Mouse (Mus musculus) megakaryocyte, embryonic 14.5 days (primary cell): Measurements from ENCODE around the gene Fam19a3. TPM values are rescaled to one million over a fixed set of nuclear protein-coding genes. Genes with fewer than 3 reads are reported as not detected.

Experiments used
- H3K27me3 ChIP-seq: replicated peaks from 2 replicates; pipeline ENCODE3; 2012; ENCODE audit warnings: inconsistent platforms
- H3K36me3 ChIP-seq: replicated peaks from 2 replicates; pipeline ENCODE3; 2012; ENCODE audit warnings: low read length, inconsistent platforms, mixed read lengths
- H3K4me1 ChIP-seq: 2 replicates; pipeline ENCODE4 v1.6.1; 2012; ENCODE audit warnings: inconsistent platforms
- H3K4me3 ChIP-seq: replicated peaks from 2 replicates; pipeline ENCODE3; 2012; ENCODE audit warnings: moderate library complexity, mild to moderate bottlenecking, inconsistent platforms
- H3K9me3 ChIP-seq: 2 replicates; pipeline ENCODE4 v1.6.1; 2012; ENCODE audit warnings: inconsistent platforms
- FLI1 ChIP-seq: IDR thresholded peaks from 2 replicates; pipeline ENCODE4 v1.6.1; 2012; ENCODE audit warnings: low read length, inconsistent platforms, mixed read lengths
- GATA1 ChIP-seq: IDR thresholded peaks from 3 replicates; pipeline ENCODE4 v1.6.1; 2012; ENCODE audit warnings: mixed read lengths, low read length, inconsistent platforms, borderline replicate concordance
- polyA plus RNA-seq: library from polyadenylated mRNA; stranded (reverse); fragments of >175 nt; gene quantifications from 2 replicates; pipeline ENCODE4 v1.2.3, GENCODE M21; 2012; ENCODE audit warnings: low replicate concordance; ENCODE audit not compliant: insufficient read depth

Gene Fam19a3
- polyA plus RNA-seq, 1 experiment = not detected

GRCm38 (mm10) chr3:104732907-104733306 is 48.7 kb downstream of the Fam19a3 start:
- Histone ChIP-seq H3K4me3 (no peak overlapping the region), H3K36me3 (no peaks in the 10 kb centered on the region), H3K27me3 (peaks cover 27% of the 10 kb centered on the region), H3K4me1 (0 out of 2 replicates have a peak, but pooled peaks cover 2% of the 10 kb centered on the region), H3K9me3 (no peaks in the 10 kb centered on the region)
- no peak for TF ChIP-seq FLI1
- TF ChIP-seq GATA1 = no peak

- Histone ChIP-seq H3K9me3 (peaks cover 21% of the 10 kb centered on the region), H3K4me3 (no peak overlapping the region), H3K4me1 (0 out of 2 replicates have a peak, but pooled peaks cover 2% of the 10 kb centered on the region), H3K36me3 (no peaks in the 10 kb centered on the region), H3K27me3 (peaks cover 12% of the 10 kb centered on the region)
- no peak for TF ChIP-seq FLI1
- no peak for TF ChIP-seq GATA1
Measured at GRCm38 (mm10) chr3:104729270-104729839, 52.3 kb downstream of the Fam19a3 start.

Other genes starting within 250 kb of the Fam19a3 start
- gene Slc16a1, start 143.2 kb downstream of the Fam19a3 start, polyA plus RNA-seq = 3.9 and 8.0 TPM in 2 replicates
- 2.1 and 6.0 TPM in 2 replicates for gene Ppm1j, start 784 bp downstream of the Fam19a3 start, polyA plus RNA-seq
- gene Rhoc, start 6.5 kb upstream of the Fam19a3 start, polyA plus RNA-seq = 103 and 229 TPM in 2 replicates
- gene Mov10, start 36.7 kb upstream of the Fam19a3 start, polyA plus RNA-seq = 38.5 and 66.3 TPM in 2 replicates
- 3.0 and 4.4 TPM in 2 replicates for gene St7l, start 82.2 kb upstream of the Fam19a3 start, polyA plus RNA-seq
- gene Capza1, start 82.7 kb upstream of the Fam19a3 start, polyA plus RNA-seq = 3.3 and 9.4 TPM in 2 replicates
- not detected in 2 replicates for gene Wnt2b, start 180.1 kb upstream of the Fam19a3 start, polyA plus RNA-seq